In the genomic region with DNA sequence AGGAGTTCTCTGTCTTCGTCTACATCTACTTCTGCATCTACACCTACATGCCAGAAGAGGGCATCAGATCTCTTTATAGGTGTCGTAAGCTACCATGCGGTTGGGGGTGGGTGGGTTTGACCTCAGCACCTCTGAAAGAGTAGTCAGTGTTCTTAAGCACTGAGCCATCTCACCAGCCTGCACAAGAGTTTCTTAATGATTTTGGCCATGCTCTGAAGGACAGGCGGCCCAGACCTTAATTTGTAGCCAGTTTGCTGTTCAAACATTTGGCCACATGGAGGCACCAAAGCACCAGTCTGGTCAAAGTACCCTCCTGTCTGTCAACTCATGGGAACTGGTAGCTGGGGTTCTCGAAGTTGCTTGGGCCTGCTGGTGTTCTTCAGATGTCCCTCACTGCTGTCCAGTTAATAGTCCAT, we compare ENCODE assay signal across 8 mouse cellular contexts. TPM values are rescaled to one million over a fixed set of nuclear protein-coding genes. Genes with fewer than 3 reads are reported as not detected.
A peak's percentile ranks its signal among the peaks of the same experiment; 100 is the strongest.
DNase-seq lines count a peak whose midpoint lies in the region.

No protein-coding gene starts in this region.

- H3K4me1 ChIP-seq in megakaryocyte, embryonic 14.5 days, result peaks cover 7% of the 10 kb centered on the region; the same call in 1 of the 2 replicates

- intact Hi-C loops in gastrocnemius, postnatal 14 days (cut with DNase I; ENCODE audit: low total_unique reads), result loop anchor here (5.0 kb wide), 1 partner anchor 337 kb away; no protein-coding TSS in a partner anchor

- peak overlapping the region; percentile 85 for H3K4me3 ChIP-seq in megakaryocyte, embryonic 14.5 days (replicated peaks)

- no peaks in the 10 kb centered on the region for H3K9me3 ChIP-seq in megakaryocyte, embryonic 14.5 days

- peak; percentile 91 for DNase-seq in adipocyte (ENCODE audit: low spot score)
- DNase-seq in embryo, embryonic 10 days (ENCODE audit: low spot score), result peak; percentile 87
- DNase-seq in gastrocnemius, postnatal 14 days, result peak; percentile 65
- DNase-seq in induced T-regulatory cell, adult 2 months (ENCODE audit: low read depth), result peak; percentile 74
- DNase-seq in left cerebral cortex, adult 8-10 months (ENCODE audit: low spot score in 2 of 2), result peak; percentile 28 to 70
- peak; percentile 49 for DNase-seq in right cerebral cortex, adult 18-20 months
- peak; percentile 17 for DNase-seq in urinary bladder, postnatal 10 days (ENCODE audit: low spot score)

- H3K27me3 ChIP-seq in megakaryocyte, embryonic 14.5 days (replicated peaks), result peaks cover 12% of the 10 kb centered on the region

- no peaks in the 10 kb centered on the region for H3K36me3 ChIP-seq in megakaryocyte, embryonic 14.5 days (replicated peaks; ENCODE audit: low read length)

RNA-seq across cellular contexts. Expression of gene Asb13, which starts 31.5 kb away (rescaled TPM):
- total RNA-seq in gastrocnemius, postnatal 14 days (2021), result 1 to 10 TPM; 5.4 to 6.5 TPM
- total RNA-seq in left cerebral cortex, adult 8-10 months (2022), result 10 to 100 TPM; 41.9 to 50.4 (median 47.5) TPM
- 1.1 TPM in 1 of 2 replicates, not detected in the other for polyA plus RNA-seq in megakaryocyte, embryonic 14.5 days (2012; ENCODE audit: insufficient read depth, low replicate concordance)

RNA-seq across cellular contexts. Expression of gene Fam208b, which starts 54.4 kb away (rescaled TPM):
- 10 to 100 TPM in 1 of 2 experiments, 1 to 10 TPM in 1; 8.8 to 10.7 TPM for total RNA-seq in gastrocnemius, postnatal 14 days (2021)
- 10 to 100 TPM; 24.8 to 28.9 (median 25.6) TPM for total RNA-seq in left cerebral cortex, adult 8-10 months (2022)
- polyA plus RNA-seq in megakaryocyte, embryonic 14.5 days (2012; ENCODE audit: insufficient read depth, low replicate concordance), result 0.85 TPM in 1 of 2 replicates, not detected in the other

Comparison
In these comparisons a context has a peak if more than half of its experiments do, and no peak if none do; other contexts are left out.
1. Peak in every context shown above with its lines: DNase-seq and H3K4me3 ChIP-seq.
2. DNase-seq: peak in every context shown above with its lines; median percentile 91 in adipocyte; 87 in embryo, embryonic 10 days; 74 in induced T-regulatory cell, adult 2 months; 65 in gastrocnemius, postnatal 14 days; 49 in left cerebral cortex, adult 8-10 months; 49 in right cerebral cortex, adult 18-20 months; 17 in urinary bladder, postnatal 10 days.
3. RNA of gene Asb13, which starts 31.5 kb away (total RNA-seq): 41.9 to 50.4 TPM in left cerebral cortex, adult 8-10 months; 5.4 to 6.5 TPM in gastrocnemius, postnatal 14 days; every median in the first group is over 4 times any median in the second.